In genomic region chr17:70917183-70917935, GRCm38 (mm10) we compare ENCODE assay signal across 16 mouse cellular contexts.
DNase-seq lines count a peak whose midpoint lies in the region; ATAC-seq and TF ChIP-seq lines count a peak whose summit lies in the region.
"Had no signal": no experiment of that assay in that cellular context is flagged by ENCODE, and none has a peak within 500 bp of the region (broad histone marks: within the 10 kb centered on the region; RNA-seq: fewer than 3 reads in every experiment).

No protein-coding gene starts in this region.

- no peaks in the 10 kb centered on the region for H3K27me3 ChIP-seq in kidney, postnatal 0 days (ENCODE audit: insufficient read depth, low read length)
- H3K27me3 ChIP-seq in hindbrain, embryonic 14.5 days (ENCODE audit: control insufficient read depth, insufficient read depth, low read length) = no peaks in the 10 kb centered on the region
- H3K27me3 ChIP-seq in neural tube, embryonic 15.5 days (replicated peaks) = no peaks in the 10 kb centered on the region
- H3K27me3 ChIP-seq: forebrain, embryonic 13.5 days; midbrain, embryonic 12.5 days had no signal

- no peaks in the 10 kb centered on the region for H3K36me3 ChIP-seq in kidney, postnatal 0 days (ENCODE audit: insufficient read depth, low read length)
- no peaks in the 10 kb centered on the region for H3K36me3 ChIP-seq in hindbrain, embryonic 14.5 days (replicated peaks; ENCODE audit: control insufficient read depth, insufficient read depth)
- H3K36me3 ChIP-seq in neural tube, embryonic 15.5 days = no peaks in the 10 kb centered on the region
- H3K36me3 ChIP-seq: midbrain, embryonic 12.5 days had no signal

- H3K27ac ChIP-seq in kidney, postnatal 0 days = no peak overlapping the region
- no peak overlapping the region for H3K27ac ChIP-seq in hindbrain, embryonic 14.5 days
- H3K27ac ChIP-seq in neural tube, embryonic 15.5 days (replicated peaks) = no peak overlapping the region; the same call in 1 of the 2 replicates
- H3K27ac ChIP-seq: forebrain, embryonic 13.5 days; midbrain, embryonic 12.5 days had no signal

- no peak overlapping the region for H3K4me2 ChIP-seq in kidney, postnatal 0 days (ENCODE audit: low read length)
- H3K4me2 ChIP-seq in hindbrain, embryonic 14.5 days (replicated peaks) = 0 out of 2 replicates have a peak overlapping the region, but pooled peaks have one; percentile 8
- H3K4me2 ChIP-seq in neural tube, embryonic 15.5 days = peak overlapping the region; percentile 28
- H3K4me2 ChIP-seq: forebrain, embryonic 13.5 days; midbrain, embryonic 12.5 days had no signal

- no peak for TF ChIP-seq CTCF in kidney, postnatal 0 days (IDR thresholded peaks at IDR 0.05; ENCODE audit: low read depth)

- H3K4me1 ChIP-seq in kidney, postnatal 0 days (replicated peaks; ENCODE audit: insufficient read depth, low read length) = no peaks in the 10 kb centered on the region
- H3K4me1 ChIP-seq in hindbrain, embryonic 14.5 days (replicated peaks; ENCODE audit: control insufficient read depth, insufficient read depth, low read length) = 0 out of 2 replicates have a peak, but pooled peaks cover 5% of the 10 kb centered on the region
- H3K4me1 ChIP-seq in neural tube, embryonic 15.5 days = 0 out of 2 replicates have a peak, but pooled peaks cover 3% of the 10 kb centered on the region
- H3K4me1 ChIP-seq: forebrain, embryonic 13.5 days had no signal

- no peak overlapping the region for H3K9ac ChIP-seq in kidney, postnatal 0 days (ENCODE audit: low read depth, low read length)
- H3K9ac ChIP-seq in hindbrain, embryonic 14.5 days = no peak overlapping the region
- 0 out of 2 replicates have a peak overlapping the region, but pooled peaks have one; percentile 0 for H3K9ac ChIP-seq in neural tube, embryonic 15.5 days (replicated peaks)
- H3K9ac ChIP-seq: forebrain, embryonic 13.5 days; midbrain, embryonic 12.5 days had no signal

- 59% methylated on average over 19 of the region's 19 CpGs for WGBS in kidney, postnatal 0 days
- 58% methylated on average over 19 of the region's 19 CpGs for WGBS in hindbrain, embryonic 14.5 days
- 38% methylated on average over 19 of the region's 19 CpGs for WGBS in neural tube, embryonic 15.5 days

- no peak overlapping the region for H3K4me3 ChIP-seq in kidney, postnatal 0 days (replicated peaks; ENCODE audit: low read depth, low read length)
- no peak overlapping the region for H3K4me3 ChIP-seq in hindbrain, embryonic 14.5 days (replicated peaks; ENCODE audit: low read length)
- no peak overlapping the region for H3K4me3 ChIP-seq in neural tube, embryonic 15.5 days (replicated peaks)
- H3K4me3 ChIP-seq: forebrain, embryonic 13.5 days; midbrain, embryonic 12.5 days had no signal

- no peaks in the 10 kb centered on the region for H3K9me3 ChIP-seq in kidney, postnatal 0 days (replicated peaks; ENCODE audit: low read length)
- H3K9me3 ChIP-seq in hindbrain, embryonic 14.5 days (ENCODE audit: control insufficient read depth, low read length) = no peaks in the 10 kb centered on the region
- no peaks in the 10 kb centered on the region for H3K9me3 ChIP-seq in neural tube, embryonic 15.5 days (replicated peaks)
- H3K9me3 ChIP-seq: forebrain, embryonic 13.5 days; midbrain, embryonic 12.5 days had no signal

- no peak for ATAC-seq in kidney, postnatal 0 days (replicated peaks; ENCODE audit: low FRiP score, low read depth)
- ATAC-seq in hindbrain, embryonic 14.5 days (ENCODE audit: low FRiP score) = no peak
- no peak for ATAC-seq in neural tube, embryonic 15.5 days (ENCODE audit: low FRiP score)
- ATAC-seq: CD4-positive, CD25-positive, alpha-beta regulatory T cell, adult 4 months; forebrain, embryonic 13.5 days; intestine, embryonic 16.5 days had no signal

- DNase-seq in kidney, postnatal 0 days (ENCODE audit: low spot score) = peak; percentile 7
- DNase-seq in kidney, postnatal 14 days = no peak
- peak; percentile 13 for DNase-seq in adrenal gland, postnatal 10 days
- peak; percentile 28 for DNase-seq in hindbrain, embryonic 14.5 days (ENCODE audit: low spot score)
- no peak for DNase-seq in retina, postnatal 1 day
- no peak for DNase-seq in spleen, adult 18-20 months
- DNase-seq: cerebellum, postnatal 14 days; heart, adult 11 months; kidney, postnatal 25 days; layer of hippocampus, adult 9-11 months; right cerebral cortex, postnatal 4 days had no signal

Comparison
In these comparisons a context has a peak if more than half of its experiments do, and no peak if none do; other contexts are left out.
1. DNase-seq: peak in kidney, postnatal 0 days (single experiment), adrenal gland, postnatal 10 days (single experiment) and hindbrain, embryonic 14.5 days (single experiment); none in kidney, postnatal 14 days (single experiment), retina, postnatal 1 day (single experiment) and spleen, adult 18-20 months (0 of 2).